Mouse (Mus musculus) layer of hippocampus, adult 9-11 months (tissue): ENCODE results near the gene Fermt1.

Source experiments
- DNase-seq: peaks from one replicate; pipeline ENCODE4 v3.0.0; 2022

The Fermt1 gene

GRCm38 (mm10) chr2:132945326-132946207 lies at the start of gene Fermt1:
Fermt1 (minus strand) TSS chr2:132945906.
- DNase-seq = no peak

GRCm38 (mm10) chr2:132992659-132993531 lies 47.2 kb upstream of the Fermt1 start:
- no peak for DNase-seq

- DNase-seq = no peak
Measured at GRCm38 (mm10) chr2:132989778-132990564, 44.3 kb upstream of the Fermt1 start.

- no peak for DNase-seq
Measured at GRCm38 (mm10) chr2:132973346-132973745, 27.6 kb upstream of the Fermt1 start.

GRCm38 (mm10) chr2:132970772-132971173 lies 25.1 kb upstream of the Fermt1 start:
- peak; percentile 8 for DNase-seq

GRCm38 (mm10) chr2:132957786-132958185 lies 12.1 kb upstream of the Fermt1 start:
- DNase-seq = no peak

GRCm38 (mm10) chr2:132952197-132952596 lies 6.5 kb upstream of the Fermt1 start:
- no peak for DNase-seq

- DNase-seq = no peak
Measured at GRCm38 (mm10) chr2:132948174-132948573, 2.5 kb upstream of the Fermt1 start.

- DNase-seq = no peak
Measured at GRCm38 (mm10) chr2:132946976-132947375, 1.3 kb upstream of the Fermt1 start.

- no peak for DNase-seq
Measured at GRCm38 (mm10) chr2:132944711-132945325, 888 bp downstream of the Fermt1 start.

GRCm38 (mm10) chr2:132943997-132944396 lies 1.7 kb downstream of the Fermt1 start:
- no peak for DNase-seq

GRCm38 (mm10) chr2:132943596-132943995 lies 2.1 kb downstream of the Fermt1 start:
- no peak for DNase-seq

GRCm38 (mm10) chr2:132939056-132939455 lies 6.7 kb downstream of the Fermt1 start:
- no peak for DNase-seq

- DNase-seq = no peak
Measured at GRCm38 (mm10) chr2:132936176-132936575, 9.5 kb downstream of the Fermt1 start.

GRCm38 (mm10) chr2:132934711-132935110 lies 11.0 kb downstream of the Fermt1 start:
- DNase-seq = no peak

- DNase-seq = no peak
Measured at GRCm38 (mm10) chr2:132934142-132934541, 11.6 kb downstream of the Fermt1 start.

- no peak for DNase-seq
Measured at GRCm38 (mm10) chr2:132928999-132929398, 16.7 kb downstream of the Fermt1 start.

- no peak for DNase-seq
Measured at GRCm38 (mm10) chr2:132927871-132928270, 17.8 kb downstream of the Fermt1 start.

GRCm38 (mm10) chr2:132927298-132927697 lies 18.4 kb downstream of the Fermt1 start:
- no peak for DNase-seq

- no peak for DNase-seq
Measured at GRCm38 (mm10) chr2:132923290-132924085, 22.2 kb downstream of the Fermt1 start.

- no peak for DNase-seq
Measured at GRCm38 (mm10) chr2:132922076-132922873, 23.4 kb downstream of the Fermt1 start.
